Mouse (Mus musculus): ENCODE data around the gene Myl6. TPM values are rescaled to one million over a fixed set of nuclear protein-coding genes. Genes with fewer than 3 reads are reported as not detected.
"Not testable (repeated sequence)": the region's sequence is repeated elsewhere in the genome, so short reads cannot be mapped to it uniquely, and the experiment has no call there.

Gene Myl6
- total RNA-seq, 2 experiments from 2014 or later, result 485 to 542 TPM

DNA sequence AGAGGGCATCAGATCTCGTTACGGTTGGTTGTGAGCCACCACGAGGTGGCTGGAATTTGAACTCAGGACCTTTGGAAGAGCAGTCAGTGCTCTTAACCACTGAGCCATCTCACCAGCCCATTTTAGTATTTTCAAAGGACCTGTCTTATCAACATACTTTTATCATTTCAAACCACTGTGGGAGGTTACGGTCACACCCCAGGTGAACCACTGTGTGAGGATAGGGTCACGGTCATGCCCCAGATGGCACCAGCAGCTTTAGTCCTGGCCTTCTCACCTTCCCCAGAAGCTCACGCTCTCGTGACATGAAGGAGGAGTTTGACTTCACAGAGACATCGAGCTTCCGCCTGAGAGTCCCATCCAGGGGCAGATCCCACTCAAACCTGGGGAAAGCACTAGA lies 17.2 kb upstream of the Myl6 start:
- DNase-seq (ENCODE audit: low spot score in 2 of 2), result no peak

DNA sequence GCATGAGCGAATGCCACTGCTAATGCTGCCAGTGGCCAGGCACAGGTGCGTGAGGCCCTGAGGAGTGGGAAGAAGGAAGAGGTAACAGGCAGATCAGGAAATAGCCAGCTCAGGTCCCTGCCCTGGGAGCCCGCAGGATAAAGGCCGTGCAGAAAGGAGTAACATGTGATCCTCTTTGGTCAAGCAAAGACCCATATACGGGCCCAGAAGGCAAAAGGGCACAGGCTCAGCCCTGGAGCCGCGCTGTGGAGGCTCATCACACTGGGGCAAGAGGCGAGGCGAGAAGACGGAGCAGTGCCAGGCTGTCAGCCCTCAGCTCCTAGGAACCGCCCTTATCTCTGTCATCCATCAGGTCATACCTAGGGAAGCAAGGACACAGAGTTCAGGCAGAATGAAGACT lies 16.4 kb upstream of the Myl6 start:
- DNase-seq (ENCODE audit: low spot score in 2 of 2), result no peak

DNA sequence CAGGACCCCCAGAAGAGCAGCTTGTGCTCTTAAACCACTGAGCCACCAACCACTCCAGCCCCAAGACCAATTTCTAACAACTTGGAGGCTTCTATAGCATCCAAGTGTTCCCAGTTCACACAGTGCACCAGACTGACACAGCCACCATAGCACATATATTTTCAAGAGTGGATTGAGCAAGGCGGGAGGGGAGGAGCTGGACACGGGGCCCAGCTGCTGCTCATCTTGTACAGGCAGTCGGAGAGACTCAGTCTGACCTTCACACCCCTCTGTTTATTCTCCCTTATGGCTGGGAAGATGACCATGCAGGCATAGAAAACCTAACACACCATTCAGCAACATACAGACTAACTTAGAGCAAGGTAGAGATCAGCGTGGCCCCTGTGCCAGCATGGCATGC lies 15.9 kb upstream of the Myl6 start:
- DNase-seq (ENCODE audit: low spot score in 2 of 2), result no peak

DNA sequence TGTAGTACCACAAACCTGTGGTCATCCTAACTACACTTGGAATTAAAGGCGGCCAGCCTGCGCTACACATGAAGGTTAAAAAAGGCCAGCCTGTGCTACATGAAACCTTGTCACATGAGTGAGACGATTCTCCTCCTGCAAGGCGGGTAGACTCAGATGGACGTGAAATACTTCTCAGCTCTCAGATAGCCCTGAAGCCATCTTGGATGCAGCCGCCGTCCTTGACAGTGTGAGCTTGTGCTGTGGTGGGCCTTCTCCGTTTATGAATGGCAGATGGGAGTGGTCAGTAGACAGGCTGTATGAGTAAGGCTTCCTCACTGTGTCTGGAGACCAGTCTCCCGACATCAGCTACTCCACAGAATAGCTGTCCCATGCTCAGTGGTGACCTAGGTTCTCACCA lies 15.3 kb upstream of the Myl6 start:
- DNase-seq (ENCODE audit: low spot score in 2 of 2), result no peak

DNA sequence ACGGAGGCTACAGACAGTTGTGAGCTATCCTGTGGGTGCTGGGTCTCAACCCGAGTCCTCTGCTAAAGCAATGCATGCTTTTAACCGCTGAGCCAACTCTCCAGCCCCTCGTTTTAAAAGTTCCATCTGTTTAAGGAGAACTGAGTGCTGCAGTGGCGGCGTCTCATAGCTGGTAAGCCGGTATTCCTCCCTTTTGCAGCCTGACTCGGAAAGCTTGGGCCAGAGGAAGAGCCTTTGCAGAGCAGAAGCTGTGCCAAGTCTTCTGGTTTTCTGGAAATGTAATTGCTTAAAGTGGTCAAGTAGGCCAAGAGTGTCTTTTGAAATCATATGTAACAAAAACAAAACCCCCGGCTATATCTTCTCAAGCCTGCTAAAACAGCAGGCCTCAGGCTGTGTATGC lies 14.3 kb upstream of the Myl6 start:
- DNase-seq (ENCODE audit: low spot score in 2 of 2), result no peak

DNA sequence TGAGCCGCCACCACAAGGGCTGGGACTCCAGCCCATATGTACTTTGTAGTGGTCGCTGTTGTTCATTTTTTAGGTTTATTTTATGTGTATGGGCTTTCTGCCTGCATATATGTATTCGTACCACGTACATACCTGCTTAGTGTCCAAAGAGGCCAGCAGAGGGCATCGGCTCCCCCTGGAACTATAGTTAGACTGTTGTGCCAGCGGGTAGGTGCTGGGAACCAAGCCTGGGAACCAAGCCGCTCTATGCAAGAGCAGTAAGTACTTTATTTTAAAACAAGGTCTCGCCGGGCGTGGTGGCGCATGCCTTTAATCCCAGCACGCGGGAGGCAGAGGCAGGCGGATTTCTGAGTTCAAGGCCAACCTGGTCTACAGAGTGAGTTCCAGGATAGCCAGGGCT lies 12.0 kb upstream of the Myl6 start:
- no peak for DNase-seq (ENCODE audit: low spot score in 2 of 2)

DNA sequence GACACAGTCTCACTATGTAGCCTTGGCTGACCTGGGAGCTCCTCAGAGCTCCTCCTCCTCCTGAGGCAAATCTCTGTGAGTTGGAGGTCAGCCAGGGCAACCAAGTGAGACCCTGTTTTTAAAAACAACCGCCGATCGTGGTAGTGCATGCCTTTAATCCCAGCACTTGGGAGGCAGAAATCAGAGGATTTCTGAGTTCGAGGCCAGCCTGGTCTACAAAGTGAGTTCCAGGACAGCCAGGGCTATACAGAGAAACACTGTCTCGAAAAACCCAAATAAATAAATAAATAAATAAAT lies 11.4 kb upstream of the Myl6 start:
- DNase-seq (ENCODE audit: low spot score in 2 of 2), result not testable (repeated sequence)

DNA sequence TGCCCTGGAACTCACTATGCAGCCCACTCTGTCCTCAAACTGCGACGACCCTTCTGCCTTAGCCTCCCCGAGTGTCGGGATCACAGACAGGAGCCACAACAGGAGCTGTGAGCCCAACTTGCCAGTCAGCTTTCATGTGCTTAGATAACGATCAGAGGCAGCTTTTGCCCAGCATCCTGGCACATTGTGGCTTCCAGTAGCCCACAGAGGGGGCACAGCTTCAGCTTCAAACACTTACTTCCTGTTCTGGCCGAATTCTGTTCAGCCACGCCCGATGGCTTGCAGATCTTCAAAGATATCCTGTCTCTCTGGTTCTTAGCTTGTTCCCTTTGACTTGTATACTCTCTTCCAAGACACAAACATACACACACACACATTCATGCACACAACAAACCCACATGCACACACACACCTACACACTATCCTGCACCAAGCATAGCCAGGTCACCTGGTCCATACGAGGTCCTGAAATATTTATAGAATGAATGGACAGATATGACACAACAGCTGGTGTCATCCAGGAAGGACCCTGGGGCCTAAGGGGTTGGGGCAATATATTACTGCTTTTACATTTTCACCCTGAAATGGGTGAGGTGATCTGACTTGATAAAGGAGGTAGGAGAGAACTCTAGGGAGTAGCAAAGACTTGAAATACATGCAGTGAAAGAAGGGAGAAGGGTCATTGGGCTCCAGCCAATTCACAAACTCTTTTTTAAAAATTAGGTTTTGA lies 10.9 kb upstream of the Myl6 start:
- DNase-seq (ENCODE audit: low spot score in 2 of 2), result no peak

DNA sequence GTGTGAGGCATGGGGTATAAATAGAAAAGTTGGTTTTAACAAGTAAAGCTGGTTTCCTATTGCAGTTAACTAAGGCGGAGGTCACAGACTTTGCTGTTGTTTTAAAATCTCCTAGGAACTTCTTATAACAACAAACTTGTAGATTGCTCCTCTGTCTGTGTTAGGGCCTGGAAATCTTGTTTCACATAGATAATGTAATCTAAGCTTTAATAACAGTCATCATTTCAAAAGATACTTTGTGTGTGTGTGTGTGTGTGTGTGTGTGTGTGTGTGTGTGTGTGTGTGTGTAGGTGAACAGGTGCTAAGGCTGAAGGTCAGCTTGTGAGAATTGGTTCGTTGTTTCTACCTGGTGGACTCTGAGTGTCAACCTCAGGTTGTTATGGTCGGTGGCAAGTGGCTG lies 10.1 kb upstream of the Myl6 start:
- DNase-seq (ENCODE audit: low spot score in 2 of 2), result no peak

DNA sequence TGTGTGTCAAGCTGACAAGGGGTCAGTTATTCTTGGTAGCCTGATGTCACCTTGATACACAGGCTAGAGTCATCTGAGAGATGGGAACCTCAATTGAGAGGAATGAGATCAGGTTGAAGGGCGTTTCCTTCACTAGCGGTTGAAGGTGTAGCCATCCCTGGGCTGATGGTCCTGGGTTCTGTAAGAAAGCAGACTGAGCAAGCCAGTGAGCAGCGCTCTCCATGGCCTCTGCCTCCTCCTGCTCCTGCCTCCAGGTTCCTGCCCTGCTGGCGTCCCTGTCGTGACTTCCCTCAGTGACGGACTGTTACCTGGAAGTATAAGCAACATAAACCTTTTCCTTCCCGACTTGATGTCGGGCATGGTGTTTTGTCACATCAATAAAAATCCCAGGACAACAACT lies 9.6 kb upstream of the Myl6 start:
- DNase-seq (ENCODE audit: low spot score in 2 of 2), result no peak

DNA sequence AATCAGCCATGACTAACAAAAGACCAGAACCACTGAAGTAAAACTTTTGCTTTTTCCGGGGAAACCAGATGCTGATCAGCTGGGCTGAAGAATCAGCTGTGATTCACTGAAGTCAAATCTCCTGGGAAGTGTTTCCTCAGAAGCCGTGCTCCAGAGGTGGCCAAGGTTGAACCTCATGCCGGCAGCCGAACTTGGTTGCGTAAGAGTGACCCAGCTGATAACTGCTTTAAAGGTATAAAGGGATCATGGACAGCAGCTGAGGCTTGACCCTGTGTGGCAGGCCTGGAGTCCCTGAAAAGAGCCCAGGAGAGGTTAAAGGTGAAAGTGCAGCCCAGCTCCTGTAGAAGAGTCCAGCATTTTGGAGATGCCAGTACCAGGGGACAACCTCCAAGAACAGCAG lies 8.4 kb upstream of the Myl6 start:
- DNase-seq (ENCODE audit: low spot score in 2 of 2), result no peak

DNA sequence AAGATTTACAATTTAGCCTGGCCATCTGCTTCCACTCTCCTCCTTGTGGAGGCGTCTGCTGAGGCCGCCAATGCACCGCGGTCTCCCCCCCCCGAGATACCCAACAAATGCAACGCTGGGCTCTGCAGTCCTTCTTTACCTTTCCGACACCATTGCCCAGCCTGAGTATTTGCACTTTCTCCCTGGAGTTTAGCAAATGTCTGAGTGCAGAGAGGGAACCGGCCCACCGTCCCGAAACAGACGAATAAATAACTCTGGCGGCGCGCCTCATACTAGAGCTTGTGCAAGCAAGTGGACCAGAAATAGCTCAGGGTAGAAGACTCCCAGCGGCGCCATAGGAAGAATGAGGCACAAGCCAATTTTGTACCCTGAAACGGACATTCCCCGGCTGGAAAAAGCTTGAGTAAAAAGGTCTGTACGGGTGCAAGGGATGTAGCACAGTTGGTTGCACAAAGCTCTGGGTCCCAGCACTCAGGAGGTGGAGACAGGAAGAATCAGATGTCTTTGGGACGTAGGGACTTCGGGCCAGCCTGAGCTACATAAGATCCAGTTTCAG lies 5.2 kb upstream of the Myl6 start:
- peak in 1 of 2 experiments; percentile 70 for DNase-seq (ENCODE audit: low spot score in 2 of 2)

DNA sequence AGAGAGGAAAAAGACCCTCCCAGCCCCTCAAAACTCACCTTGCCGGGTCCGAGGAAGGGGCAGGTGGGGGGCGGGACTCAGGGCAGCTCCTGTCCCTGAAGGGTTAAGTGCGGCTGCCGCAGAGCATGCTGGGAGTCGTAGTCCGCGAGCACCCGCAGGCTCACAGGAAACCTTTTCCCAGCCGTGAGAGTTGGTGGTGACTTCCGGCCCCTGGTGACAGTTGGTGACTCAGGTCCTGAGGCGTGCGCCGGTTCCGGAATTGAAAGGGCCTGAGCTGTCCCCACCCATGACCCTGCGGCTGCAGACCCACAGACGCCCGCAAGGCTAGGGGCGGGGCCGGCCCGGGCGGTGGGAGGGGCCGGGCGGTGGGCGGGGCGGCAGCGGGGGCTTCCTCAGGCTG lies 4.6 kb upstream of the Myl6 start, which contains the start of gene Myl6b:
Gene Myl6b (minus strand): TSS at position 96 of the 400 bp plus-strand sequence.
- DNase-seq (ENCODE audit: low spot score in 2 of 2), result peak; percentile 85 to 94

DNA sequence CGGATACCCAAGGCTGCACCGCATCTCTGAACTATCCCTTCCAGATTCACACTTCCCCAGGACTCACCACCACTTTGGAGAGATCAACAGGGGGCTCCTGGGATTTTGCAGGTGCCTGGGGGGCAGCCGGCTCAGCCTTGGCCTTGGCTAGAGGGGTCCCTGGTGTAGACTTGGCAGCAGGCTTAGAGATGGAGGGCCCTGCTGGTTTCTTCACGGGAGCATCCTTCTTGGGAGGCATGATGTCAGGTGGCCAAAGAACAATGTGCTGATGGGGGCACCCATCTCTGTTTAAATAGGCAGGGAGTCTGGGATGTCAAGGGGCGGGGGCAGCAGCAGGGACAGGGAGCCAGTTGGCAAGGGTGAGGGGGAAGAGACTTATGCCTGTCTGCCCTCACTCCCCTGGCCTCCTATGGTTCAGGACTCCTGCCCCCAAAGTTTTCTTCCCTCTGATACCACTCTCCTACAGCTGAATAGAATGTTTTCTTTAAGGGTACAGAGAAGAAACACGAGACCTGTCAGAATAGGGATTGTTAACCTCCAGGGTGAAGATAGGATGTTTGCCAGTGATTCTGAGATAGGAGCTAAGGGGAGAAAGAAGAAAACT lies 3.3 kb upstream of the Myl6 start:
- DNase-seq (ENCODE audit: low spot score in 2 of 2), result no peak

DNA sequence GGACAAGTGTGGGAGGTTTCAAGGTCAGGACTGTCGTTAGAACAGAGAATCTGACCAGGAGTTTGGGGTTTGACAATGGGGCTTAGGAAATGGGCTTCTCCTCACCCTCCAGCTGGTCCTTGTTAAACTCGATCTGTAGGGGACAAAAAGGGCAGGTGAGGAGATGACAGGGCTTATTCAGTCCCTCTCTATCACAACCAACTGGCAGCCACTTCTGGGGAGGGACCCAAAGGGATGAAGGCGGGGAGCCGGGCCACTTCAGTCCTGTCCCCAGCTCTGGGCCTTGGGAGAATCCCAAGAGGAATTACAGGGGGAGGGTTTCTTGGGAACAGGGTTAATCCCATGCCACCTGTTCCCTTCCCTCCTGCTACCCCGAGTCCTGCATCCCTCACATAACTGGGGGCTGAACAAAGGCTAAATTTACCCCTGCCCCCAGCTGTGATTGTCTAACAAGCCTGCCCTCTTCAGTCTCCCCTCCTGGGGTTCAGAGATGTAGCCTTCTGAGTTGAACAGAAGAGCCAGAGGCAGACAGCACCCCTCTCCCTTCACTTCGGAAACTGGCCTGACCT lies 2.6 kb upstream of the Myl6 start:
- no peak for DNase-seq (ENCODE audit: low spot score in 2 of 2)

DNA sequence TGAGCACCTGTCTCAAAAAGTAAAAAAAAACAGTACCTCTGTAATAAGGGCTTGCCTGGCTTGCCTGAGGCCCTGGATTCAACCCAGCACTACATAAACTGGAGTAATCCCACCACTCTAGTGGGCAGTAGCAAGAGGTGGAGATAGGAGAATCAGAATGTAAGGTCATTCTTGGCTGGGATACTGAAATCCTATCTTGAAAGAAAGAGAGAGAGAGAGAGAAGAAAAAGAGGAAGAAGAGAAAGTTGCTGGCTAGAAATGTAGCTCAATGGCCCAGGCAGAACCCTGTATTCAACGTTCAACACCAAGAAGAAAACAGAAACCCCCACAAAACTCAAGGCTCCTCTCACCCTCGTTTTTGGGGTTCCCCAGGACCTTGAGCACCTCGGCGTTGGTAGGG lies 2.0 kb upstream of the Myl6 start:
- no peak for DNase-seq (ENCODE audit: low spot score in 2 of 2)

DNA sequence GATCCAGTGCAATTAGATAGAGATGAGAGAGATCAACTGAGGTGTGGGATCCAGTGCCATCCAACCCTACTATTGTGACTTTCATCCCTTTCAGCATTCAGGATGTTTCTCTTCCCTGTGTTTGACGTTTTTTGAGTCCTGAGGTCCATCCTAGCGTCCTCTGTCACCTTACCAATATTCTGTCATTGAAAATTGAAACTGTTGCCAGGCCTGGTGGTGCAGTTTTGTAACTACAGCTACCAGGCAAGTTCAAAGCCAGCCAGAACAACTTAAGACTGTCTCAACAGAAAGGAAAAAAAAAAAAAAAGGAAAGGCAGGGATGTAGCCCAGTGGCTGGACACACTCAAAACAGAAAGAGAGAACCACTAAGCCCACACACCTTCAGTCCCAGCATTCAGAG lies 1.3 kb upstream of the Myl6 start:
- DNase-seq (ENCODE audit: low spot score in 2 of 2), result no peak

DNA sequence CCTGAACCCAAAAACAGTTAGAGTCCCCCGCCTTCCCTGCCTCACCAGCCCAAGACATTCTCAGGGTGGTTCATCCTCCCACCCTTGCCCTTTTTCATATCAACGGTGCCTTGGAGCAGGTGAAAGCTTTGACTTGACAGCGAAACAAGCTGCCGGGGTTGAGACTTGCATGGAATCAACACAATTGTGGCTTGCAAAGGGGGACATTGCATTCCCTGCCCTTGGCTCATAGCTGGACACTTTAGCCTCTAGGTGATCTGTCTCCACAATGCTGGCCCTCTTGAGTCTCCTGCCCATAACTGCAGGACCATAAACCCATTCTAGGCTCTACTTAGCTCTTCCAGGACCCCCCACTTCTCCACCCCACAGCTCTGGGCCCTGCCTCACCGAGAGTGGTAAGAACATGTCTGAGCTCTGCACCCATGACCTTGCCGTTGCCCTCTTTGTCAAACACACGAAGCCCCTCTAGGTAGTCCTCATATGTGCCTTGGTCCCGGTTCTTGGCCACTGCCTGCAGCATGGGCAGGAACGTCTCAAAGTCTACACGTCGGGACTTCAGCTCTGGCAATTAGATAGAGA lies 811 bp upstream of the Myl6 start:
- no peak for DNase-seq (ENCODE audit: low spot score in 2 of 2)

DNA sequence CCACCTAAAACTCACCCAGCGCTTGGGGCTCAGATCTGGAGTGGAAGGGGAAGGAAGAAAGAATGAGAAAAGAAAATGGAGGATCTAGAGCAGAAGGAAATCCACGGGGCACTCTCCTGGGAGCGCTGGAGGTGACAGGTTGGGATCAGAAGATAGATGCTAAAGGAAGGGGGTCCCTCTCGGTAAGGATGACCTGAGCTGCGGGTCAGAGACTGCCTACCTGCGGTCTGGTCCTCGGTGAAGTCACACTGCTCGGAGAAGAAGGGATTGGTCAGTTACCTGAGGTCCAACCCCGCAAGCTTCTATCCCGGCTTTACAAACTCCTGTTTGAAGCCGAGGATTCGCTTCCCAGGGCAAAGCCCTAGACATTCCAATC lies 638 bp downstream of the Myl6 start:
- DNase-seq (ENCODE audit: low spot score in 2 of 2), result no peak

DNA sequence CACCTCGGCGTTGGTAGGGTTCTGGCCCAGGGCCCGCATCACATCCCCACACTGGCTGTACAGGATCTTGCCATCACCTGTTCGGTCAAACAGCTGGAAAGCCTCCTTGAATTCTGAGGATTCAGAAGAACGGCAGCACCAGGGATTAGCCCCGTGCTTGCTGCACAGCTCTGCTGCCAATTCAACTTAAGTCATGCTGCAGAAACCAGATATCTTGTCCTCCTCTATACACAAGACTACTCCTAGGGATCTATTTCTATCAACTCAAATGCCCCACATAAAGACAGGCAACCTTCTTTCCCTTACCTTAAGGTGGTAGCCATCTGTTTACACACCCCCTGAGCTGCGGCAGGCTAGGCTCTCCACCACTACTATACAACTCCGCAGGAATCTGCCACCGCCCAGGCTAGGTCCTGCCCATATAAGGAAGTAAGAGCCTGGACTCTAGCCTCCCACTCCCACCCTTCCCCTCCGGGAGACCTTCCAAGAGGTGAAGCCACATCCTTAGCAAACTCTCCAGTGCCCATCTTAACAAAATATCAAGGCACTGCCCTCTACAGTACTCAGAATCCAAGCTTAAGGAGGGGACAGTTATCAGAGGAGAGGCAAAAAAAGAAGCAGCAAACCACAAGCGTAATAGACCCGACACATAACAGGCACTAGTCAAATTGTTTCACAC lies 1.2 kb downstream of the Myl6 start:
- DNase-seq (ENCODE audit: low spot score in 2 of 2), result peak in 1 of 2 experiments; percentile 60

DNA sequence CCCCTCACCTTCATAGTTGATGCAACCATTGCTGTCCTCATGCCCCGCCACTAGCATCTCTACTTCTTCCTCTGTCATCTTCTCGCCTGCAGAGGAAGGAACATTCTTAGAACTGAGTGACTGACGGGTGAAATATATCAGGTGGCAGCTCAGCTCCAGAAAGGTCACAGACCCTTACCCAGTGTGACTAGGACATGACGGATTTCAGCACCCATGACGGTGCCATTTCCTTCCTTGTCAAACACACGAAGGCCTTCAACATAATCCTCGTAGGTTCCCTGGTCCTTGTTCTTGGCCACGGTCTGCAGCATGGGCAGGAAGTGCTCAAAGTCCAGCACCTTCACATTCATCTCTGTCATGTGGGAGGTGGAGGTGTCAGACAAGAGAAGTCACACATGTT lies 1.9 kb downstream of the Myl6 start:
- not testable (repeated sequence) for DNase-seq (ENCODE audit: low spot score in 2 of 2)

DNA sequence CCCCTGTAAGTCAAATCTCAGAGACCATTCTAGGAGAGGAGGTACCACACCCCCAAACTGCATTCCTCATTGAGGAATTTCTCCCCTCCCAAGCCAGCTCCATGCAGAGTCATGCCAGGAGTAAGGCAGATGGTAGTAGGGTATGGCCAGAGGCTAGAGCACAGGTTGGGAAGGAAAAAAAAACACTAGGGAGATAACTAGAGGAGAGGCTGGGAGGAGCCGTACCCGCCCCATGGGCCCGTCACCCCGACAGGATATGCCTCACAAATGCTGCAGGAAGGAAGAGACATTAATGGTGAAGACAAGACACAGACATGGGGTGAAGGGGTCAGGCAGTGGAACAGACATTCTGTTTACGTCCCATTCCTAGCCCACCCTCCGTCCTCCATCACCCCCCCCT lies 2.5 kb downstream of the Myl6 start:
- no peak for DNase-seq (ENCODE audit: low spot score in 2 of 2)
